Mouse (Mus musculus) adrenal gland, postnatal 14 days (tissue): ENCODE measurements around the gene Gm10100. TPM values are rescaled to one million over a fixed set of nuclear protein-coding genes. Genes with fewer than 3 reads are reported as not detected.
"Not testable (repeated sequence)": the region's sequence is repeated elsewhere in the genome, so short reads cannot be mapped to it uniquely, and the experiment has no call there.

Source experiments
- DNase-seq: peaks from one replicate; pipeline ENCODE4 v3.0.0; 2021; ENCODE audit warnings: mixed read lengths
- long read RNA-seq, 2 experiments: library from polyadenylated mRNA; stranded (forward); transcript quantifications; one replicate each; pipeline ENCODE4 v2.0.0; 2021
- total RNA-seq: library from RNA; stranded (reverse); gene quantifications from 2 replicates; pipeline ENCODE4 v1.2.3, GENCODE M21; 2021

Gm10100 gene
- not detected in 2 replicates for total RNA-seq
- long read RNA-seq, experiment 1, result 0 reads
- long read RNA-seq, experiment 2, result 0 reads

GRCm38 (mm10) chr10:77726186-77726585 lies at the start of gene Gm10100:
Gene Gm10100, plus strand, starts transcription at chr10:77726486.
- DNase-seq, result no peak

- DNase-seq, result no peak
These were observed 48.7 kb upstream of the Gm10100 start for GRCm38 (mm10) chr10:77677562-77677961.

- no peak for DNase-seq
These were observed 43.3 kb upstream of the Gm10100 start for GRCm38 (mm10) chr10:77682994-77683393.

GRCm38 (mm10) chr10:77684181-77684580 lies 42.1 kb upstream of the Gm10100 start:
- no peak for DNase-seq

GRCm38 (mm10) chr10:77685895-77686664 lies 40.2 kb upstream of the Gm10100 start, which contains the start of gene Tspear:
Gene Tspear, plus strand, starts transcription at chr10:77686569.
- DNase-seq, result no peak

- DNase-seq, result no peak
These were observed 39.3 kb upstream of the Gm10100 start for GRCm38 (mm10) chr10:77687021-77687420.

- not testable (repeated sequence) for DNase-seq
These were observed 35.9 kb upstream of the Gm10100 start, which contains the start of gene Gm19402 for GRCm38 (mm10) chr10:77690356-77690807. Gene Gm19402, minus strand, starts transcription at chr10:77690757.

GRCm38 (mm10) chr10:77697133-77697532 lies 29.2 kb upstream of the Gm10100 start, which contains the start of gene Gm9508:
Gene Gm9508, minus strand, starts transcription at chr10:77697233.
- no peak for DNase-seq

GRCm38 (mm10) chr10:77706326-77706725 lies 20.0 kb upstream of the Gm10100 start, which contains the start of gene Gm10272:
Gene Gm10272, plus strand, starts transcription at chr10:77706626.
- no peak for DNase-seq

GRCm38 (mm10) chr10:77709831-77710230 lies 16.5 kb upstream of the Gm10100 start:
- no peak for DNase-seq

- DNase-seq, result not testable (repeated sequence)
These were observed 15.1 kb upstream of the Gm10100 start, which contains the start of gene Gm10024 for GRCm38 (mm10) chr10:77711157-77711556. Gene Gm10024, plus strand, starts transcription at chr10:77711457.

- DNase-seq, result no peak
These were observed 12.6 kb upstream of the Gm10100 start for GRCm38 (mm10) chr10:77713734-77714133.

- no peak for DNase-seq
These were observed 10.8 kb upstream of the Gm10100 start, which contains the start of gene Gm10142 for GRCm38 (mm10) chr10:77715507-77715906. Gene Gm10142, plus strand, starts transcription at chr10:77715807.

- not testable (repeated sequence) for DNase-seq
These were observed 6.0 kb upstream of the Gm10100 start, which contains the start of gene Krtap12-1 for GRCm38 (mm10) chr10:77720299-77720698. Gene Krtap12-1, plus strand, starts transcription at chr10:77720599.

- peak; percentile 14 for DNase-seq
These were observed 1.4 kb upstream of the Gm10100 start for GRCm38 (mm10) chr10:77724855-77725254.

GRCm38 (mm10) chr10:77728280-77728679 lies 2.0 kb downstream of the Gm10100 start:
- DNase-seq, result no peak

- peak; percentile 37 for DNase-seq
These were observed 3.0 kb downstream of the Gm10100 start for GRCm38 (mm10) chr10:77729241-77729640.

GRCm38 (mm10) chr10:77735928-77736327 lies 9.6 kb downstream of the Gm10100 start:
- DNase-seq, result no peak

- no peak for DNase-seq
These were observed 12.6 kb downstream of the Gm10100 start for GRCm38 (mm10) chr10:77738929-77739328.

GRCm38 (mm10) chr10:77741924-77742688 lies 15.8 kb downstream of the Gm10100 start, which contains the start of gene Gm18596:
Gene Gm18596, minus strand, starts transcription at chr10:77742638.
- DNase-seq, result not testable (repeated sequence)

GRCm38 (mm10) chr10:77750686-77751085 lies 24.4 kb downstream of the Gm10100 start:
- DNase-seq, result not testable (repeated sequence)

- not testable (repeated sequence) for DNase-seq
These were observed 25.0 kb downstream of the Gm10100 start, which contains the start of gene Gm9736 for GRCm38 (mm10) chr10:77751254-77751653. Gene Gm9736, minus strand, starts transcription at chr10:77751354.
